Mouse (Mus musculus): ENCODE data around the gene Pip4k2a.
A peak's percentile ranks its signal among the peaks of the same experiment; 100 is the strongest.

The Pip4k2a gene

DNA sequence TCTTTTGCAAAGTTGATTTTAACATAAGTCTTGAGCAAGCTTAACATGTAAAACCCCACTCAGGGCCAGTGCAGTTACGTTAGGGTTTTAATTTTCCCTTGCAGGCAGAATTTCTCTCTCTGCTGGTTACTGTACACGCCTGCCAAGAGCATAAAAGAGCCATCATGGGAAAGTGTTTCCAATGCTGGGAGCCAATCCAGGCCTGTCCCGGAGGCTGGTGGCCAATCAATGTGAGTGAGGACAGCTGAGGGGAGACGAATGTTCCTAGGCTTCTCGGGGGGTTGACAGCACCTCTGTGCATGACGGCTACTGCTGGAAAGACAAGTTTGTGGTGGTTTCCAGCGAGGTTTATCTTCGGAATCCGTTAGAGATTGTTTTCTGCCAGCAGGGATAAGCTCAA is 175.2 kb downstream of the Pip4k2a start:
- no peak for DNase-seq

GRCm38 (mm10) chr2:18821451-18822379 is 176.2 kb downstream of the Pip4k2a start:
- DNase-seq = no peak

- no peak for DNase-seq
These were observed 178.4 kb downstream of the Pip4k2a start for GRCm38 (mm10) chr2:18819520-18819919.

DNA sequence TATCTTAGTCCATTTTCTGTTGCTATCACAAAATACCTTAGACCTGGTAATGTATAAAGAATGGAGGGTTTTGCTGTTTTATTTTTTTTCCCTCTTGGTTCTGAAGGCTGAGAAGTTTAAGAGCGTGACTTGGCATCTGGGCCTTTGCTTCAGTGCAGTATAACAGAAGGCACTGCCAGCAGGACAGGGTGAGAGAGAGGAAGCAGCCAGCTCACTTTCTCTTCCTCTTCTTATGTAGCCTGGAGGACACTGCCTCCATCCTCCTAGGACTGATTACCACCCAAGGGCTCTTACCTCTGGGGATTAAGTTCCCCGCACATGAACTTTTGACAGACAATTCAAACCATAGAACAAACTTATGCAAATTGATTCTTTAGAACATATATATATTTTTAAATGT is 181.9 kb downstream of the Pip4k2a start:
- no peak for DNase-seq

DNA sequence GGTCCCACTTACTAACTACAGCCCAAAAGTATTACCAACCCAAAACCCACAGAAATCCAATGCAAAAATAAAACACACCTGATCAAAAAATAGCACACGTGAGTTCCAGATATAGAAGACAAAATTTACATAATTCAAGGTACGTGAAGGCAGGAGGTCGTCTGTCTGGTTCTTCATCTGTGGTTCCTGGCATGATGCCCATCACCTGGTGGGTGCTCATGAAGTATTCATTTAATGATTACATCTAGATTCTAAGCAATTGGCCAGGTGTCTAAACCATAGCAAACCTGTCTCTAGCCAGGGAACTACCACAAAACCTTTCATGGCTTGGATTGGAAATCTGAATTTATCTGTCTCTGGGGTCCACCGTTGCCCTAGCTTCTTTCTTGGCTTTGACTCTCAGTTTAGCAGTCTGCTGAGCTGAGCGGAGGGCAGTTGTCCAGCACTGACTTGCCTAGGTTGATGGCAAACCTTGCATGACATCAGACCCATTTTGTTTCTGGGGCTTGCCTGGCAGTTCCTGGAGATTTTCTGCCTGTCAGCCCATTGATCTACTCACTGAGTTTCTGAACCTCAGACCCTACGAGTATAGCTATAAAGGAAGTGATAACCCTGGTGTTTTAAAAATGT is 182.5 kb downstream of the Pip4k2a start:
- DNase-seq = no peak

DNA sequence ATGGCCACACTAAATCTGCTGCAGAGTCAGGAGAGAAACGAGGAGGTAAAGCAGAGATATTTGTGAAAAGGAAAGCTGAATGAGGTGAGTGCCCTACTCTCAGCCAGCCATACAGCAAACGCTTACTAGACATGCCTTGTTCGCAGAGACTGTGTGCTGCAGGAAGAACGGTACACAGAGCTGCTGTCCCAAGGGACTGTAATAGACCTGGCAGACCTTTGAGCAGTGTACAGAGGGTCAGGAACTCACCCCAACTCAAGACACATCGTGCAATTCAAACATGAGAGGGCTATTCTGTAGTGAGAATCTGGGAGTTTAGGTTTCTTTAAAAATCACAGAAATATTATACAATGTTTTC is 183.5 kb downstream of the Pip4k2a start:
- no peak for DNase-seq

DNA sequence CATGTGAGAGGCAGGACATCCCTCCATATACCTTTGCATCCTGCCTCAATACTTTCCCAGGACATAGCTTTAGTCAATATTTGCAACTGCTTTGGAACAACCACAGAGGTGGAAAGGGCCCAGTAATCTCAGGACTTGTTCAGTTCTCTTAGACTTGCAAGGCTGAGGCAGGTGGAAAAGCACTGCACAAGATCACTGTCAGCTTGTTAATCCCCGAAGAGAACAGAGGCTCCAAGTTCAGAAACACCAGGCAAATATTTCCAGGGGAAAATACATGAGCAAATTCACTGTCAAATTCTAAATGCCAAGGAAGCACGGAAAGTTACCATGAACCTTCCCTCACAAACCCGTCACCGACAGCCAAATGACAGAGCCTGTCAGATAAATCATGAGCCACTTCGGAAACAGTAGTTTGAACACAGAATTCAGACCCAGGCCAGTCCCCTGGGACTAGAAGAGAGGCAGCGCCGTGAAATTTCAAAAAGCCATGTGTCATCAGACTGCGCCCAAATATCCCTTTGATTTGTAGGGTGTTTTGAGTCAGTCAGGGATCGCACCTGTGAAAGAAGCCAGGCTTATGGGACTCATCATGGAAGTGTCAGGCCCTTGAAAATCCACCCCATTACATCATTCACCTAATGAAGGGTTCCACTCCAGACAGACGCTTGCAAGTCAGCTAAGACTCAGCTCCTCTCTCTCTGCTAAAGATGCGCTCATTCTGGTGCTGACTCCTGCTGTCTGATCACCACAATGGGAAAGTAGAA is 184.1 kb downstream of the Pip4k2a start:
- DNase-seq = no peak

GRCm38 (mm10) chr2:18807961-18808360 is 190.0 kb downstream of the Pip4k2a start:
- no peak for DNase-seq

DNA sequence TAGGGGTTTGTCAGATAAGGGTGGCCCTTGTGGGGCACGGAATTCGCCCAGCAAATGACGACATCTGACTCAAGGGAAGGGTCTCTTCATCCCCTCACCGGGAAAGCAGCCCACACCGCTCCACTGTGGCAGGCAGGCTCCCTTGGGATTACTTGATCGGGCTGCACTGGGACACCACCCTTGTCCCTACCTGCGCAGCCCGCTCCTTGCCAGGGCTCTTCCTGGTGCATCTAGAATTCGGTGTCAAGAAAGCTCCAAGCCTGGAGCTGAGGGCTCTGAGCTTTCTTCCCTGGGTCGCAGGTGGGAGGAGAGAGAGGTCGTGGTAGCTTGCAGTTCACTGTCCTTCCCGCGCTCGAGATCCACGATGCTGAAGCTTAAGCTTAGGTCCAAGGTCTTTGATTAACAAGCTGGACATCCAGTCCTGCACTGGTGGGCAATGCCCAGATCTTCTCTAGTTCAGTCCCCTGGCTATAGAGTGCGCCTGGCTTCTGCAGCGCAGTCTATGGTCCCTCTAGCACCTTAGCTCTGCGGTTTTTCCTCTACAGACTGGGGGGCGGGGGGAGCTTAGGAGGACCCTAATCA is 196.6 kb downstream of the Pip4k2a start:
- DNase-seq = no peak

GRCm38 (mm10) chr2:18800646-18801251 is 197.2 kb downstream of the Pip4k2a start:
- DNase-seq = no peak

GRCm38 (mm10) chr2:18799966-18800645 is 197.8 kb downstream of the Pip4k2a start:
- peak; percentile 78 for DNase-seq

- no peak for DNase-seq
These were observed 198.5 kb downstream of the Pip4k2a start for GRCm38 (mm10) chr2:18799265-18799965.

GRCm38 (mm10) chr2:18797776-18798175 is 200.2 kb downstream of the Pip4k2a start:
- no peak for DNase-seq

DNA sequence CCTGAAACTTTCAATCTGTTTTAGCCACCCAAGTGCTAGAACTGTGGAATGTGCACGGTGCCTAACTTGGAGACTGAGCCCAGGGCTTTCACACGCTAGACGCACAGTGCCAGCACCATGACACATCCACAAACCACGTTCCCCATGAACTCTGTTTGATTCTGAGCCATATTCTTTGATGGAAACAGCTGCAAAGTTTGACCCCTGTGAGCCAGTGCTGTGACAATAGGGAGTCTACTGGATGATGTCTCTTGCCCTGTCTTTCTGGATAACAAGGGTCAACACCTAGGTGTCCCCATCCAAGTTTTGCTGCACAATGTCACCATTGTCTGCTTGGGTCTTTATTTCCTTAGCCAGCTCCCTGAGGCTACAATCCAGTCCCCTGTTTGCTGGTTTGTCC is 203.7 kb downstream of the Pip4k2a start:
- DNase-seq = no peak
